Mouse (Mus musculus) B cell, adult 2 months (primary cell): ENCODE data around the gene Selenoi.

ENCODE experiments used
- DNase-seq, 2 experiments: peaks; one replicate each; pipeline ENCODE4 v3.0.0; 2022

Selenoi gene

DNA sequence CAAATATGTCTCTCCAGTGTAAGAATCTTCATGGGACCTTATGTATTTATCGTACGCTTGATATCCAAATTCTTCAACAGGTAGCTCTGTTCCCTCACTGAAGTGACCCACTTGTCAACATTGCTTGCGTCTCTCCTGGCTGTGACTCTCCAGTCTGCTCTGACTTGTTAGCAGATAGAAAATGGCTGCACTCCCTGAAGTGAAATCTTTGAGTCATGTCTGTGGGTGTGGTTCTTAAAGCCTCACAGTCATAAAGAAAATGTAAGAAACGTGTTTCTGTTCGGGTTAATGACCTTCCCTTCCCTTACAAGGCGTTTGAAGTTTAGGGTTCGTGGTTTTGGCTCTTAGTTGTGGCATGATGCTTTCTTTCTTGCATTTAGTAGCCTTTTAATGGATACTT, 8.2 kb downstream of the Selenoi start:
- DNase-seq = no peak

GRCm38 (mm10) chr5:30242410-30242809, 10.0 kb downstream of the Selenoi start:
- no peak for DNase-seq

GRCm38 (mm10) chr5:30243741-30244140, 11.4 kb downstream of the Selenoi start:
- DNase-seq = peak in 1 of 2 experiments; percentile 2

GRCm38 (mm10) chr5:30245861-30246416, 13.6 kb downstream of the Selenoi start:
- DNase-seq = no peak

GRCm38 (mm10) chr5:30247666-30248065, 15.3 kb downstream of the Selenoi start:
- peak; percentile 3 to 17 for DNase-seq

DNA sequence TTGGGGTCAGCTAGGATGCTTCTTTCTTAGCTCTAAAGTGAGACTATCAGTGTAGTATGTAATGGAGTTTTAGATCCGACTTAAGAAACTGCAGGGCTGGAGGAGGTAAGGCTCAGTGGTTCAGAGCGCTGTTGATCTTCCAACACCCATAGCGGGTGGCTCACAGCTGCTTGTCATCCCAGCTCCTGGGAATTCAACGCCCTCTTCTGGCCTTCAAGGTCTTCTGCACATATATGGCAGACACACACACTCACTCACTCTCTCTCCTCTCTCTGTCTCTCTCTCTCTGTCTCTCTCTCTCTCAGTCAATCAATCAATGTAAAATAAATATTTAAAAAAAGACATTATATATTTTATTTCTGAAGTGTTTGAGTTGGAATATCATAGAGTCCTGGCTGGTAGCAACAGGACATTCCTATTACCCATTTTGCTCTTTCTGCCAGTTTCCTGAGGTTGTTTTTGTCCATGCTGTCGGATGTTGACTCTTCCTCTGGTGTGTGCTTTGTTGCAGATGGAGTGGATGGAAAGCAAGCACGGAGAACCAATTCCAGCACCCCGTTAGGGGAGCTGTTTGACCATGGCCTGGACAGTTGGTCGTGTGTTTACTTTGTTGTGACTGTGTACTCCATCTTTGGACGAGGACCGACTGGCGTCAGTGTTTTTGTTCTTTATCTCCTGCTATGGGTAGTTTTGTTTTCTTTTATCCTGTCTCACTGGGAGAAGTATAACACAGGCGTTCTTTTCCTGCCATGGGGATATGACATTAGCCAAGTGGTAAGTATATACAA, 23.4 kb downstream of the Selenoi start:
- DNase-seq = no peak

- DNase-seq = no peak
Observed at GRCm38 (mm10) chr5:30258776-30259175, 26.4 kb downstream of the Selenoi start.

DNA sequence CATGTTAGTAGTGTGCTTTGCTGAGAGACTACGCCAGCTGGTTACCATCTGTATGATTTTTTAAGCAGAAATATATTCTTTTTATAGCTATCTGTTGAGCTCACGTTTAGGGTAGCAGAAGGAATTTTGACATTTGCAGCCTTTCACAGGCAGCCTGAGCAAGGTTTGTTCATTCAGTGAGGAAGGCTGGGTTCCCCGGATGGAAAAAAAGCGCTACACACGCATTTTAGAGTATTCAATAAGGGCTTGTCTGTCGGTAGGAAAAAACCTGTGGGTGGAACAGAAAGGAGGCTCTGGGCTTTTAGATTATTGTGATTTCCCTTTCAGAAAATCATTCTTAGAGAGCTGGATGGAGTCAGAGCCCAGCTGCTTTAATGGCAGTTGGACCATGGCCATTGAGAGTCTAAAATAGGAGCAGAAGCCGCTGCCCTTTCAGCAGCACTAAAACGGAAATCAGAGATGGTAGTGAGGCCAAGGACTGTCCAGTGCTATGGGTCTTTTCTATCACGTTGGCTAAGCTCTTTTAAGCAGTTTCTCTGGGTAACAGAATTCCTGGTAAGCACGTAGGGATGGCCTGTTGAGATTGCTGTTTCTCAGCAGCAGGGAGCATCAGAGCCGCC, 38.3 kb downstream of the Selenoi start:
- DNase-seq = no peak

- no peak for DNase-seq
Observed at GRCm38 (mm10) chr5:30271599-30272281, 39.4 kb downstream of the Selenoi start.

DNA sequence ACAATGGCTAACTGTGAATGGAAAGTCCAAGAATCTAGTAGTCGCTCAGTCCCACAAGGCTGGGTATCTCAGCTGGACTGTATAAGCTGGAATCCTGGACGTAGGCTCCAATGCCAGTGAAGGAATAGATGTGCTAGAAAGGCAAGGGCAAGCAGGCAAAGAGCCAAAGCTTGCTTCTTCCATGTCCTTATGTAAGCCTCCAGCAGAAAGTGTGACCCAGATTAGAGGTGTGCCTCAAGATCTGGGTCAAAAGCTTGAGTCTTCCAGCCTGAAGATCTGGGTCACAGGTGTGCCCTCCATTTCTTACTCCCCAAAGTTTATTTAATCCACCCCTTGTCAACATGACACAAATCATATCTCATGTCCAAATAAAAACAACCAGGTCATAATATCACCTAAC, 44.0 kb downstream of the Selenoi start:
- DNase-seq = no peak

DNA sequence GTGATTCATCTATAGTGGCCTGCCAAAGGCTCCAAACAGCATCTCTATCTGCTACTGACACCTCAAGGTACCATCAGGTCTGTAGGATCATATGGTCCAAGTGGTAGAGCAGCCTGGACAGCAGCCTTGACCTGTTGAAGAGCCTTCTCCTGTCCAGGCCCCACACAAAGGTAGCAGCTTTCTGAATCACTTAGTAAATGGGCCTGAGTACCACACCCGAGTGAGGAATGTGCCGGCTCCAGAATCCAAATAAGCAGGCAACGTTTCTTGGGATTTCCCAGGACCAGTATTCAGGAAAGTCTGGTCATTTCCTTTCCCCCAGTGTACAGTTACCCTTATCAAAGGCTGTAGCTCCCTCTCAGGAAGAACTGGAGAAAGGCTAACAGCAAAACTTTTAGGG, 46.6 kb downstream of the Selenoi start:
- no peak for DNase-seq

- DNase-seq = no peak
Observed at GRCm38 (mm10) chr5:30279446-30279845, 47.1 kb downstream of the Selenoi start.

GRCm38 (mm10) chr5:30280864-30281263, 48.5 kb downstream of the Selenoi start:
- DNase-seq = no peak

GRCm38 (mm10) chr5:30281291-30281732, 48.9 kb downstream of the Selenoi start, which contains the start of gene Drc1:
Gene Drc1, plus strand, starts transcription at chr5:30281388.
- no peak for DNase-seq

DNA sequence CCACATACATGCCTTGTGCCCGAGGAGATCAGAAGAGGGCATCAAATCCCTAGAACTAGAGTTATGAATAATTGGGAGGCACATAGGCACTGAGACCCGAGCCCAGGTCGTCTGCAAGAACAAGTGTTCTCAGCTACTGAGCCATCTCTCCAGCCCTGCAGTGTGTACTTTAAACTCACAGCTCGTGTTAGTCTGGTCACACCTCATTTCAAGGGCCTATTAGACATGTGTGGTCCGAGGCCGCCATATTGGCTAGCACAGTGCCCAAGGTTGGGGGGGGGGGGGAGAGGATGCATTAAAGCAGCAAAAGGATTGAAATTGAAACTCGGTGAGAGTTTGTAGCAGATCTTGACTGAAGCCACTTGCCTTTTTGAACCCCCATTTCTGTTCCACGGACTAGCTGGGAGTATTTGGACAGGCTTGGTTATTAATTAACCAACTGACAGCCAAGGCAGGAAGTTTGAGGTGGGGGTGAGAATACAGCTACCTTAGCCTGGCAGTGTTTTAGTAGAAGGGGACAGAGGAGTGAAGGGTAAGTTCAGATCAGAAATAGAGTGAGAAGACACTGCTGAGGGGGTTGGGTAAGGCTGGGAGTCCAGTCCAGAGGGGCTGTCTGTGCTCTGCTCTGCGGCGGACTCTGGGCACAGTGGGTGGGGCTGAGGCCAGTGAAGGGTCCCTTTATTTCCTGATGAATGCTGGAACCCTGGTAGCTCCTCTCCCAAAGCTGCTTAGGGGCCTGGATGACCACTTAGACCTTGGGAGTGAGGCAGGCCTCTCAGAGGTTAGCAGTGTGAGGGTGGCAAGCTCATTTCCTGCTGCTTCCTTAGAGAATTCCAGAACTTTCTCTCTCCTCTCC, 53.8 kb downstream of the Selenoi start:
- no peak for DNase-seq

- no peak for DNase-seq
Observed at GRCm38 (mm10) chr5:30287106-30287882, 54.9 kb downstream of the Selenoi start.
